Mouse (Mus musculus) monocyte, adult 59 days (primary cell): ENCODE data around the gene Hsf4. TPM values are rescaled to one million over a fixed set of nuclear protein-coding genes. Genes with fewer than 3 reads are reported as not detected.

Source experiments
- total RNA-seq, 2 experiments: library from RNA; stranded (reverse); gene quantifications; one replicate each; pipeline ENCODE4 v1.2.4; 2023

Gene Hsf4
- 1 to 10 TPM in 1 of 2 experiments, under 1 TPM in 1; 0.43 to 1.1 TPM for total RNA-seq

DNA sequence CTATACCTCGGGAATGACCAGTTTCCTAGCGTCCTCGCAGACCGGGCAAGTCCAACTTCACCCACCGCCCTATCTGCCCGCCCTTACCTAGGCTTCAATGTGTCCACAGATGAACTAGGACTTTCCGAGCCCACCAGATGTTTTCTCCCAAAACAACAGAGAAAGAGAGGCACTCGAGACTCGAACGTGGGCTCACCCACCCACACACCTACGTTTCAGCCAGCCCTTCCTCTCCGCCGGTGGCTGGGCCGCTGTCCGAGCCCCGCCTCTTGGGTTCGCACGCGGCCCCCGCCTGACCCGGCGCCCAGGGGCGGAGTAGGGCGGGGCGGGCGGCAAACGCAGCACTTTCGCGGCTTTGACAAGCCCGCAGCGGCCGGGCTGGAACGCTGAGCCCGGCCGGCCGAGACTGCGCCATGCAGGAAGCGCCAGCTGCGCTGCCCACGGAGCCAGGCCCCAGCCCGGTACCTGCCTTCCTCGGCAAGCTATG is at the start of gene Hsf4:
Gene Hsf4 (plus strand): TSS at position 341 of the 487 bp plus-strand sequence.

DNA sequence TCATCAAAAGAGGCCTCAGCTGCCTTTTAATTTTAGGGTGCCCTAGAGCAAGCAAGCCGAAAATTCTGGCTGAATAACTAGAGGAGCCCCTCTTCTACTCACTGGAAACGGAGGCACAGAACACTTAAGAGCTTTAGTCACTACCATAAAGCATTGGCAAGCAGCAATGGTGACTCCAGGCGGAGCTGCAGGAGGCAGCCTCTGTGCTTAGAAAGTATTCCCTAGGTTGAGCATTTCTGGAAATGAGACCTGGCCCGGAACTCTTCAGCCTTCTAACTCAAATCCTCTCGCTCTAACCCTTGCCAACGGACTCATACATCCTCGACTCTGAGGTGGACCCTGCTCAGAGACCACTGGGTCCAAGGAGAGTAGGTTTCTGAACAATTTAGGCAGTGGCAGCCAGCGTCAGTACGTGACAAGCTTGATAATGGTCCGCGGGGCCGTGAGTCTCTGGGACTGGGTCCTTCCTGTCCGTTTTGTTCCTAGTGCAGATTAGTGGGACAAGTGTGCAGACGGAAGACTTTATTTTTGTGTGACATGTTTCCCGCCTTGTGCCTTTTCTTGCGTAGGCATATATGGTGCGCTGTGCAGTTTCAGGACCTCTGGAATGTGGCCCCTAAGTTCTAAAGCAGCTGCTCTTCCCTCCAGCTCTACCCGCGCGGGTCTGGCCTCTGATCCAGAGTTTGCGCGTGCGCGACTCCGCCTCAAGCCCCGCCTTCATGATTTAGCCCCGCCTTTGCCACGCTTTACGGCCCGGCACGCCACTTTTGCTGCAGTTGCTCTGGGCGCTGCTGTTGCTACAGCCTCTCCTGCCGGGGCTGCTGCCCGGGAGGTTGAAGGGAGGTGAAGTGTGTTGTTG is 45.0 kb upstream of the Hsf4 start, which contains the start of gene D230025D16Rik:
Gene D230025D16Rik (plus strand): TSS at position 733 of the 859 bp plus-strand sequence.

DNA sequence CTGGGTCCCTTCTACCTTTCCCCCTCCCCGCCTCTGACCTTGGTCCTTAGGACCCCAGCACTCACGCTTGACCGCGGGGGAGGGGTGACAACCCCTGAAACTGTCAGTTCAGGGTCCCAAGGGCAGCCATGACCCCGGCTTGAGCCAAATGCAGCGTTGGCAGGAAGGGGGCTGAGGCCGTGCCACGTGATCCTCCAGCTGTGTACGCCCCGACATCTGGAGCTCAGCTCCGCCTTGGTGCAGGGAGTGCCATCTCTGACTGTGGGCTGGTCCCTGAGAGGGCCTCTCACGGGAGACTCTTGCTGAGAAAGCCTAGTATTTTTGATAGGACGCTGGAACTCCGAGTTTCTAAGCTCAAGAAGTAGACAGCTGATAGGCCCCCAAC is 14.6 kb upstream of the Hsf4 start, which contains the start of gene B3gnt9:
Gene B3gnt9 (minus strand): TSS at position 188 of the 385 bp plus-strand sequence.

DNA sequence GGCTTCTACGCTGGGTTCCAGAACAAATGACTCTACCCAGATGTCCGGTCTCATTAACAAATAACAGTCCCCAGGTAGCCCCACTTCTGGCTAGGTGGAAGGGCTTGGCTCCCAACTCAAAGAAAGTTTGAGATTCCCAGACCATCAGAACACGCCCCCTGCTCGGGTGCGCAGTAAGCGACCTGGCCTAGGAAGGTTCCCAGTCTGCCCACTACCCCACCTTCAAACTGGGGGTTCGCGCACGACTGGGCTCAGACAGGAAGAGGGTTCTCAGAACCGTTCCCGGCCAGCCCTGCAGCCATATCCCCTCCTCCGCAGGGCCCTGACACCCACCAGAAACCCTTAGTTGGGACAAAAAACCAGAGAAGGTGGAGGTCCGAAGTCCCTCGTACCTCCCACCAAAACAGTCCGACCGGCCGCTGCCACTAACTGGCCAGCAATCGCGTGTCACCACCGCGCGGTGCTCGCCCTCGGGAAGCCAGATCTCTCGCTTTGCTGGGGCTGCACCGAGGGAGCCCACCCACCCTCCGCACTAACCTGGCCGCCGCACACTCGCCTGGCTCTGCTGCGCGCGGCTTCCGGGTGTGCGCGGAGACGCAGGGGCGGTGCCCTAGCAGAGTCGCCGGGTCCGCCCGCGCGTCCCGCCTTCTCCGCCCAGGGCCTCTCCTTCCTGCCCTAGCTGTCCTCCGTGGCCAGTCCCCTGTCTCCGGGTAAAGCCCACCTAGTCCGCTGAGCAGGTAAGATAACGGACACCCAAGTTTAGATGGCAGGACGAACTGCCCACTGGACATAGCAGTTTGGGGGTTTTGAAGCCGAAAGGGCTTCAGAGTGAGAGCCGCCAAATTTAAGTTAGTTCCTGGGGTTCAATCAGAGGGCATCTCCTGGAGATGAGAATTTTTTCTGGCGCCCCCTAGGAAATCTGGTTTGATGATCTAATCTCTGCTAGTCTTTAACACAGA is 5.3 kb upstream of the Hsf4 start, which contains the start of the genes Tradd and Fbxl8:
Gene Tradd (minus strand): TSS at position 586 of the 959 bp plus-strand sequence.
Gene Fbxl8 (plus strand): TSS at position 625 of the 959 bp plus-strand sequence.

DNA sequence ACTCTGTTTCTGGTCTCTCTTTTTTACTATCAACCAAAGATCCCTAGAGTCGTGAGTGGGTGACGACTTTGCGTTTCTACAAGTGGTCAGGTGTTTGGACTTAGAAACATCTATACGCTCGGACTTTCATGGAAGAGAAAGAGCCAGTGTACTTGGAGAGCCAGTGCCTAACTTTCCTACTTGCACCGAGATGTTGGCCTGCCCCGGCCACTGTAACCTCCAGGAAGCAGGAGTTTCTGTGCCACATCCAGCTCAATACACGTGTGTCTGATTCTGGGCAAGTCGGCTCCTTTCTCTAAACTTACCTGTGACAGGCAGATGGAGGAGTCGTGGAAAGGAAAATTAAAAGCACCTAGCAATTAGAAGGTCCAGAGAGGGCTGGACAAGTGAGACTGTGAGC is 6.2 kb downstream of the Hsf4 start, which contains the start of gene Nol3:
Gene Nol3 (plus strand): TSS at position 301 of the 400 bp plus-strand sequence.

DNA sequence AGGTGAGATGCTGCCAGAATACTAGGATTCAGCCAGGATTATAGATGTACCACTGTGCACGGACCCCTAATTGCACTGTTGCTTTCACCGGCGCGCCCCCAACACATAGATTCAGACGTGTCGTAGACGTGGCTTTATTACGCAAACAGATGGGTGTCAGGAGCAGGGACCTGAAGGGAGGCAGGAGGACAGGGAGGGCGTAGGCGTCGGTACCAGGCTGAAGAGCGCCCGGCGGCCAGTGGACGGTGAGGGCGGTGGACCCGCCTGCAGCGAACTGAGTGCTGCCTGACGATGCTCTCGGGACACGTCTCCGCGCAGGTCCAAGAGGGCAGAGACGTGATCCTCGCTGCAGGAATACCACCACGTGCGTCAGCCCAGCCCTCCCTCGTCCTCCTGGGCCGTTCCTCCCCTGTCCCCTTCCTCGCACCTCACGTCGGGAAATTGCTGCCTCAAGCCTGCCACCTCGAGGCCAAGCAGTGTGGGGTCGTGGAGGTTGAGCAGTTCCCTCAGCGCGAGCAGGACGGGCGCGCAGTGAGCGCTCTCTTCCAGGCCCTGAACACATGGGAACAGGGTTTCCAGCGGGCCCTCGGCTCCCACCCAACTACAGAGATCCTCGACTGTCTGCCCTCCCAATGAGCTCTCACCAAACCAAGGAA is 20.3 kb downstream of the Hsf4 start, which contains the start of gene 4931428F04Rik:
Gene 4931428F04Rik (minus strand): TSS at position 60 of the 656 bp plus-strand sequence.

DNA sequence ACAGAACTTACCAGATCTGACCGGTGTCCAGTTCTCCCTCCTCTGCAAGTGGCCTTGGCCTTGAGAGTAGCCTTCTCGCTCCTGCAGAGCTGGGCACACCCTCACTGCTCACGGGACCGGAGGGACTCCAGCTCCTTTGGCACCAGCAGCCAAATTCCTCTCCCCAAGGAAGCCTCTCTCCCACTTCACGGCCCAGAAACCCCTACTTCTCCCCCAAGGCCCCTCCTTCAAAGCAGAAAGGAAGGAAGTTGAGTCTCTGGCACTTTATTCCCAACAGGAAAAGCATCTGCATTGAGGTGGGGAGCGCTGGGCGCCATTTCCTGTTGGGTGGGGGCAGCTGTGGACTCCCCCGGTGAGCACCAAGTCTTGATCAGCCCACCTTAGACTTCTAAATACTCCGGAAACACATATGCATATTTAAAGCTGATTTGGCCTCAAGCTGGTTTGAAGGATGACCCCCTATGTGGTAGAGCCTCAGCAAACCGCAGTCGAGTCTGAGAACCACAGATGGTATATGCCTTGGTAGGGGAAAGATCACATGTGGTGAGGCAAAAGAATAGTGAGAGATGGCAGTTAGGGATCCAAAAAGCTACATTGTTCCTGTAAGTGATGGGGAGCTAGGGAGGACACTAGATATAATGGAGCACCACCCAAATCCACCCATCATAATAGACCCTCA is 26.4 kb downstream of the Hsf4 start, which contains the start of gene Exoc3l:
Gene Exoc3l (minus strand): TSS at position 207 of the 679 bp plus-strand sequence.

DNA sequence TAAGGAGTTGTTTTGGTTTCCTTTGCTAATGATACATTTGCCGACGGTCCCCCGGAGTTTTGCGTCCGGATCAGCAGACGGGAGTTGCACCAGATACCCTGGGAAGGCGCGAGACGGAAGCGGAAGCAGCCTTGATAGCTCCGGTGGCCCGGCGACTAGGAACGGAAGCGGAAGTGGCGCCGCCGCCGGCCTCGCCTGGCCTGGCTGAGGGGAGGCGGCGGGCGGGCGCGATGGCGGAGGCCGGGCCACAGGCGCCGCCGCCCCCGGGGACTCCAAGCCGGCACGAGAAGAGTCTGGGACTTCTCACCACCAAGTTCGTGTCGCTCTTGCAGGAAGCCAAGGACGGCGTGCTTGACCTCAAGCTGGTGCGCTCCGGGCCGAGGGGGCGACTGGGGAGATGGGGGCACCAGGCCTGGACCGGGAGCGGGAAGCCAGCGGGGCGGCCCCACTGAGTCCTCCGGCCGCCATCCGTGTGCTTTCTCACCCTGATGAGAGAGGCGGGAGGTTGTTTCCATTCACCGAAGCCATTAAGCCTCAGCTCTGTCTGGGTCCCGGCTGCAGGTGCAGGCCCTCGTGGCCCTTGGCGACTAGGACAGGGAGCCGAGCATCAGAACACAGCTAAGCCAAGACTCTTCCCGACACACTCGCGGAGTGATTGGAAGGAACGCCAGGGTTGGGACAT is 28.1 kb downstream of the Hsf4 start, which contains the start of gene E2f4:
Gene E2f4 (plus strand): TSS at position 153 of the 682 bp plus-strand sequence.

DNA sequence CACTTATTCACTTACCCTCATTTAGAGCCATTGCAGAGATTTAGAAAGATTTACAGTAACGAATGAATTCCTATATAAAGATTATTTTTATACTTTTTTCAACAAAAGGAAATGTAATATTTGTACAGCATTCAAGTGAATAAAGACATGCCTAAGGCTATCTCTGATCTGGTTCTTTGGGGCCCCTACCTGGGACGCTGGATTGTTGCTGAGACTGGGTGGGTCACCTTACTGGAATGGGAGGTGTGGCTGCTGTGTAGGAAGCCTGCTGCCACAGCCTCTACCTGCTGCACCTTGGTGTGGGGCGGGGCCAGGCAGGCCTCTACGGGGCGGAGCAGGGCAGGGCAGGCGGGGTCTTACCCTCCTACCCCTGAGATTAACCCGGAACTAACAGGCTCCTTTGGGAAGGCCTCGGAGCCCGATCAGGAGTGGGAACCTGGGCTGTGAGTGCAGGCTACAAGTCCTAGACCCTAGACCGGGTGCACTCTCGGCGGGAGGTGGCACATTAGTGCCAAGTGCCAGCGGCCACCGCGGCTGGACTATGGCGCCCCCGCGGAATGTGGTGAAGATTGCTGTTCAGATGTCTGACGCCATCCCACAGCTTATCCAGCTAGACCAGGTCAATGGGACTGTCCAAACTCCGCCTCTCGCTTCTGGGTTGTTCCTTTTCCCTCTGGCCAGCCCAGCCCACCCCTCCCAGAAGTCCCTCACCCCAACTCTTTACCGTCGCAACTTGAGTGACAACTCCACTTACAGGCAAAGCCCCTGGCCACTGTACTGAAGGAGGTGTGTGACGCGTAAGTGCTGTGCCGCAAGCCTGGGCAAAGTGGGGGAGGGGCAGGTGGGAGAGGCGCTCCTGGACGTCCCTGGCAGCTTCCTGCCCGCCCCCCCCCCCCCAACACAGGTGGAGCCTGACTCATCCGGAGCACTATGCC is 35.9 kb downstream of the Hsf4 start, which contains the start of gene Elmo3:
Gene Elmo3 (plus strand): TSS at position 391 of the 935 bp plus-strand sequence.

Other genes starting within 250 kb of the Hsf4 start
- not detected for gene Ces3a, start 221.2 kb upstream of the Hsf4 start, total RNA-seq
- gene Ces3b, start 186.0 kb upstream of the Hsf4 start, total RNA-seq = not detected
- not detected for gene Ces4a, start 138.0 kb upstream of the Hsf4 start, total RNA-seq
- gene Cbfb, start 99.1 kb upstream of the Hsf4 start, total RNA-seq = 10 to 100 TPM; 79.9 to 88.1 TPM
- gene D230025D16Rik, start 44.7 kb upstream of the Hsf4 start, total RNA-seq = 10 to 100 TPM; 44.9 to 46.8 TPM
- gene B3gnt9, start 14.6 kb upstream of the Hsf4 start, total RNA-seq = under 1 TPM; 0.21 to 0.42 TPM
- 10 to 100 TPM; 24.2 to 28.7 TPM for gene Tradd, start 5.2 kb upstream of the Hsf4 start, total RNA-seq
- gene Fbxl8, start 5.2 kb upstream of the Hsf4 start, total RNA-seq = 1 to 10 TPM; 6.5 to 6.8 TPM
- not detected for gene Nol3, start 6.3 kb downstream of the Hsf4 start, total RNA-seq
- gene 4931428F04Rik, start 20.1 kb downstream of the Hsf4 start, total RNA-seq = 1 to 10 TPM; 1.5 to 3.4 TPM
- gene Exoc3l, start 26.3 kb downstream of the Hsf4 start, total RNA-seq = 1 to 10 TPM in 1 of 2 experiments, not detected in 1; 1.6 TPM
- gene E2f4, start 27.9 kb downstream of the Hsf4 start, total RNA-seq = 10 to 100 TPM; 57.3 to 62.0 TPM
- 1 to 10 TPM in 1 of 2 experiments, under 1 TPM in 1; 0.64 to 1.4 TPM for gene Elmo3, start 35.8 kb downstream of the Hsf4 start, total RNA-seq
- 1 to 10 TPM; 3.6 to 4.0 TPM for gene Lrrc29, start 56.5 kb downstream of the Hsf4 start, total RNA-seq
- gene Tmem208, start 56.6 kb downstream of the Hsf4 start, total RNA-seq = 10 to 100 TPM; 37.7 to 41.4 TPM
- gene Fhod1, start 78.2 kb downstream of the Hsf4 start, total RNA-seq = 100 to 1,000 TPM in 1 of 2 experiments, 10 to 100 TPM in 1; 97.1 to 105 TPM
- 1 to 10 TPM; 1.4 to 2.1 TPM for gene Slc9a5, start 79.0 kb downstream of the Hsf4 start, total RNA-seq
- gene Plekhg4, start 103.5 kb downstream of the Hsf4 start, total RNA-seq = under 1 TPM; 0.49 to 0.50 TPM
- gene Kctd19, start 143.7 kb downstream of the Hsf4 start, total RNA-seq = 1 to 10 TPM; 1.3 to 1.7 TPM
- not detected for gene Lrrc36, start 143.8 kb downstream of the Hsf4 start, total RNA-seq
- 100 to 1,000 TPM; 330 to 336 TPM for gene Tppp3, start 201.7 kb downstream of the Hsf4 start, total RNA-seq
- gene Zdhhc1, start 227.1 kb downstream of the Hsf4 start, total RNA-seq = 1 to 10 TPM; 7.5 to 7.6 TPM
- not detected for gene Hsd11b2, start 249.0 kb downstream of the Hsf4 start, total RNA-seq